ENCODE assay signal across 19 mouse cellular contexts in the genomic region with DNA sequence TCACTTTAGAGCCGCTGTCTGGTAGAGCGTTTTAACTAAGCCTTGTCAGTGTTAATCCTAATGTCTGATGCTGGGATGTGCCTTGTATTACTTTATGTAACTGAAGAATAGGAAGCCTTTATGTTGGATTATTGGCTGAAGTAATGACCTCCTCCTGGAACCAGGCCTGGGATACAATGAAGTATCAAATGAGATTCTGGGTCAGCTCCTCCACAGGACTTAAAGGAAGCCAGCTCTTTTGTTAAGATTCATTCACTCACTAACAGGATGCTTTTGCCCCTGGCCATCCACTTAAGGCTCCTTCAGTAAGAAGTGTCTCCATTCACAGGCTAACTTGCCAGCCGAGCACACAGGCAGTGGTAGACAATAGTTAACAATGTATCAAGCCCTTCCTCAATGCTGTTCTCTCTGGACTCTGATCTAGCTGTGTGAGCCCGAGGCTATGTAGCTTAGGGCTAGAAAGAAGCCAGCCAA.
DNase-seq lines count a peak whose midpoint lies in the region; ATAC-seq and TF ChIP-seq lines count a peak whose summit lies in the region.
"Had no signal": no experiment of that assay in that cellular context is flagged by ENCODE, and none has a peak within 500 bp of the region (broad histone marks: within the 10 kb centered on the region; RNA-seq: fewer than 3 reads in every experiment).

No protein-coding gene starts in this region.

- TF ChIP-seq EP300 in ES-Bruce4 (IDR thresholded peaks at IDR 0.05; ENCODE audit: insufficient read depth, low read depth, low read length): peak; percentile 53; the same call in 1 of the 2 replicates

- no peak overlapping the region for H3K4me3 ChIP-seq in ES-Bruce4 (ENCODE audit: low read depth, low read length)
- no peak overlapping the region for H3K4me3 ChIP-seq in midbrain, embryonic 12.5 days
- H3K4me3 ChIP-seq: gastrocnemius, adult 2 months; limb, embryonic 12.5 days; liver, embryonic 15.5 days; neural tube, embryonic 12.5 days had no signal

- no peaks in the 10 kb centered on the region for H3K9me3 ChIP-seq in ES-Bruce4 (replicated peaks; ENCODE audit: control insufficient read depth, insufficient read depth, low read length, poor library complexity, severe bottlenecking)
- H3K9me3 ChIP-seq in midbrain, embryonic 12.5 days: no peaks in the 10 kb centered on the region
- H3K9me3 ChIP-seq: limb, embryonic 12.5 days; liver, embryonic 15.5 days; neural tube, embryonic 12.5 days had no signal

- H3K4me2 ChIP-seq in midbrain, embryonic 12.5 days (replicated peaks): no peak overlapping the region
- H3K4me2 ChIP-seq: limb, embryonic 12.5 days; liver, embryonic 15.5 days; neural tube, embryonic 12.5 days had no signal

- no peak for TF ChIP-seq CTCF in ES-Bruce4 (IDR thresholded peaks at IDR 0.05; ENCODE audit: low read depth, low read length)

- no peak overlapping the region for H3K9ac ChIP-seq in ES-Bruce4 (ENCODE audit: low read depth, poor library complexity, severe bottlenecking)
- H3K9ac ChIP-seq in midbrain, embryonic 12.5 days (replicated peaks): no peak overlapping the region
- H3K9ac ChIP-seq: limb, embryonic 12.5 days; liver, embryonic 15.5 days; neural tube, embryonic 12.5 days had no signal

- H3K27ac ChIP-seq in ES-Bruce4 (ENCODE audit: insufficient read depth, low read length): no peak overlapping the region
- no peak overlapping the region for H3K27ac ChIP-seq in midbrain, embryonic 12.5 days (replicated peaks)
- H3K27ac ChIP-seq: gastrocnemius, adult 2 months; limb, embryonic 12.5 days; liver, embryonic 15.5 days; neural tube, embryonic 12.5 days had no signal

- peak; percentile 77 for ATAC-seq in midbrain, embryonic 12.5 days (ENCODE audit: low FRiP score, low read depth)

- H3K36me3 ChIP-seq in ES-Bruce4 (ENCODE audit: control insufficient read depth, insufficient read depth, low read length, poor library complexity, severe bottlenecking): no peaks in the 10 kb centered on the region
- H3K36me3 ChIP-seq in midbrain, embryonic 12.5 days: no peaks in the 10 kb centered on the region
- H3K36me3 ChIP-seq: limb, embryonic 12.5 days; liver, embryonic 15.5 days; neural tube, embryonic 12.5 days had no signal

- TF ChIP-seq POLR2A in ES-Bruce4 (IDR thresholded peaks at IDR 0.05; ENCODE audit: insufficient read depth, low read length): no peak

- WGBS in midbrain, embryonic 12.5 days: 6% methylated on average over 4 of the region's 4 CpGs

- peaks cover 4% of the 10 kb centered on the region for H3K4me1 ChIP-seq in ES-Bruce4 (ENCODE audit: control insufficient read depth, insufficient read depth, low read length)
- peaks cover 12% of the 10 kb centered on the region for H3K4me1 ChIP-seq in midbrain, embryonic 12.5 days
- H3K4me1 ChIP-seq: liver, embryonic 15.5 days had no signal

- peak; percentile 54 for DNase-seq in embryo, embryonic 10 days (ENCODE audit: low spot score)
- DNase-seq in embryo, embryonic 9.5 days (ENCODE audit: extremely low spot score): no peak
- DNase-seq in embryo, embryonic 11 days: peak; percentile 20
- no peak for DNase-seq in left cerebral cortex, adult 9 months (ENCODE audit: low spot score in 2 of 2)
- DNase-seq in spleen, postnatal 36 days (ENCODE audit: low spot score in 2 of 2): no peak
- no peak for DNase-seq in spleen, postnatal 10 days (ENCODE audit: low spot score in 2 of 2)
- DNase-seq: adrenal gland, adult 2 months; cerebellum, adult 8-10 months; gastrocnemius, adult 2 months; heart, adult 11 months; kidney, adult 9 months; layer of hippocampus, postnatal 36 days; lung, postnatal 10 days; thymus, postnatal 25 days had no signal

- H3K27me3 ChIP-seq in ES-Bruce4 (ENCODE audit: control insufficient read depth, insufficient read depth, low read length, poor library complexity, severe bottlenecking): no peaks in the 10 kb centered on the region
- H3K27me3 ChIP-seq in midbrain, embryonic 12.5 days: peaks cover 40% of the 10 kb centered on the region
- H3K27me3 ChIP-seq: limb, embryonic 12.5 days; liver, embryonic 15.5 days; neural tube, embryonic 12.5 days had no signal

Comparison
In these comparisons a context has a peak if more than half of its experiments do, and no peak if none do; other contexts are left out.
1. DNase-seq: peak in embryo, embryonic 10 days (single experiment) and embryo, embryonic 11 days (single experiment); none in embryo, embryonic 9.5 days (single experiment), left cerebral cortex, adult 9 months (0 of 2), spleen, postnatal 36 days (0 of 2) and spleen, postnatal 10 days (0 of 2).